Mouse (Mus musculus) sigmoid colon, adult 10 weeks (tissue): Measurements from ENCODE around the gene Grin2b. TPM values are rescaled to one million over a fixed set of nuclear protein-coding genes. Genes with fewer than 3 reads are reported as not detected.

Experiments
- polyA plus RNA-seq: library from polyadenylated mRNA; stranded (reverse); fragments of 350-450 nt; fragmentation: Illumina TruSeq; extraction: RNeasy Lipid Tissue Mini Kit (QIAGEN cat#74804); gene quantifications from one replicate; pipeline ENCODE4 v1.2.3, GENCODE M21; 2014; ENCODE audit warnings: low read depth, low replicate concordance

Gene Grin2b
- polyA plus RNA-seq = 0.91 TPM

DNA sequence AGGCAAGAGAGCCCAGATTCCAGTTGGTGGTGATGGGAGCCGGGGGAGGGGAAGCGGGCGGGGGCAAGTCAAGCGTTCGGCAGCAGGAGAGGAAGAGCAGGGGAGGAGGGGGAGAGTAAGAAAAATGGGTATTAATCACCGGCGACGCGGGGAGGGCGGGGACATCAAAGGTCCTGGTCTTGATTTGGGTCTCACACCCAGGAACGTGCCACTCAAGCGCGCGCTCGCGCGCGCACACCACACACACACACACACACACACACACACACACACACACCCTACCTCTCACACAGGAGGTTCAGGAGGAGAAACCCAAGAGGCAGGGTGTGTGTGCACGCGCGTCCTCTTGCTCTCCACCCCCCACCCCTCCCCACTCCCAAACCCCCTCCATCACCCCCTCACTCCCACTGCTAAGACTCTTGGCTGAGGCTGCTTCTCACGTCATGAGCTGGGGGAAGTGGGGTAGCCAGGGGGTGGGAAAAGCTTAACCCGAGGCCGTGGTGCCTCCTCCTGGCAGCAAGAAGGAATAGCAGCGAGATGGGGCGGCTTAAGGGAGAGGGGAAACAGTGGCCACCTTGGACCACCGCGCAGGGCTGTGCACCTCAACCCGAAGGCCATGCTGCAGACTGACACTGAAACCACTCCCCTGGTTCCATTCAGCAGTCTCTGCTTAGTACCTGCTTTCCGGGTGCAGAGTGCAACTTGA, at the start of gene Grin2b:
Gene Grin2b, minus strand, starts transcription at position 321 of the 706 bp plus-strand sequence.

Other genes with a start within 250 kb of the Grin2b start
- gene Gm8994, start 154.0 kb upstream of the Grin2b start, polyA plus RNA-seq = not detected
- not detected for gene E330021D16Rik, start 242.1 kb upstream of the Grin2b start, polyA plus RNA-seq